Mouse (Mus musculus) forelimb bud, embryonic 11.5 days (tissue): ENCODE measurements around the gene Furin.
A peak's percentile ranks its signal among the peaks of the same experiment; 100 is the strongest.

Source experiments
- DNase-seq: peaks from one replicate; pipeline ENCODE4 v3.0.0-alpha.2; 2012; ENCODE audit warnings: low read depth, low spot score

Furin gene

GRCm38 (mm10) chr7:80427730-80428129, 22.5 kb upstream of the Furin start:
- no peak for DNase-seq

GRCm38 (mm10) chr7:80426363-80426762, 21.1 kb upstream of the Furin start:
- DNase-seq = no peak

- DNase-seq = no peak
Observed at GRCm38 (mm10) chr7:80424722-80425121, 19.5 kb upstream of the Furin start.

- DNase-seq = no peak
Observed at GRCm38 (mm10) chr7:80422759-80423480, 17.7 kb upstream of the Furin start.

GRCm38 (mm10) chr7:80421576-80421975, 16.3 kb upstream of the Furin start:
- no peak for DNase-seq

GRCm38 (mm10) chr7:80420586-80420985, 15.3 kb upstream of the Furin start:
- no peak for DNase-seq

GRCm38 (mm10) chr7:80419278-80419677, 14.0 kb upstream of the Furin start:
- no peak for DNase-seq

- no peak for DNase-seq
Observed at GRCm38 (mm10) chr7:80418036-80418435, 12.8 kb upstream of the Furin start.

- DNase-seq = no peak
Observed at GRCm38 (mm10) chr7:80417601-80418000, 12.4 kb upstream of the Furin start.

- DNase-seq = no peak
Observed at GRCm38 (mm10) chr7:80416969-80417368, 11.7 kb upstream of the Furin start.

- DNase-seq = no peak
Observed at GRCm38 (mm10) chr7:80414303-80414855, 9.1 kb upstream of the Furin start.

- DNase-seq = no peak
Observed at GRCm38 (mm10) chr7:80413512-80414302, 8.5 kb upstream of the Furin start.

- no peak for DNase-seq
Observed at GRCm38 (mm10) chr7:80412781-80413180, 7.5 kb upstream of the Furin start.

- DNase-seq = no peak
Observed at GRCm38 (mm10) chr7:80412279-80412678, 7.0 kb upstream of the Furin start.

GRCm38 (mm10) chr7:80410380-80410779, 5.1 kb upstream of the Furin start:
- DNase-seq = no peak

- no peak for DNase-seq
Observed at GRCm38 (mm10) chr7:80407712-80408111, 2.5 kb upstream of the Furin start.

GRCm38 (mm10) chr7:80406186-80406585, 950 bp upstream of the Furin start:
- DNase-seq = no peak

GRCm38 (mm10) chr7:80404101-80404894, 938 bp downstream of the Furin start:
- DNase-seq = no peak

- DNase-seq = no peak
Observed at GRCm38 (mm10) chr7:80403551-80403950, 1.7 kb downstream of the Furin start.

GRCm38 (mm10) chr7:80402651-80403321, 2.5 kb downstream of the Furin start:
- peak; percentile 35 for DNase-seq
